Mouse (Mus musculus) forebrain, embryonic 12.5 days (tissue): Measurements from ENCODE around the gene Mpp2. TPM values are rescaled to one million over a fixed set of nuclear protein-coding genes. Genes with fewer than 3 reads are reported as not detected.

Source experiments
- ATAC-seq: fragments of 200-750 bp; cut with Nextera tagmentation; 2 replicates; pipeline ENCODE4 v1.8.0; 2017; ENCODE audit warnings: moderate TSS enrichment; ENCODE audit not compliant: low FRiP score
- H3K27ac ChIP-seq: fragments of 300-500 bp; sonication (generic); 2 replicates; pipeline ENCODE4 v1.5.1; 2016; ENCODE audit warnings: mild to moderate bottlenecking
- H3K27me3 ChIP-seq: fragments of 300-500 bp; sonication (generic); 2 replicates; pipeline ENCODE4 v1.6.1; 2016; ENCODE audit warnings: mild to moderate bottlenecking
- H3K36me3 ChIP-seq: fragments of 300-500 bp; sonication (generic); replicated peaks from 2 replicates; pipeline ENCODE4 v1.6.1; 2016; ENCODE audit warnings: mild to moderate bottlenecking
- H3K4me1 ChIP-seq: fragments of 300-500 bp; sonication (generic); 2 replicates; pipeline ENCODE4 v1.6.1; 2016
- H3K4me2 ChIP-seq: fragments of 300-500 bp; sonication (generic); 2 replicates; pipeline ENCODE4 v1.6.1; 2016; ENCODE audit warnings: mild to moderate bottlenecking, moderate library complexity
- H3K4me3 ChIP-seq: fragments of 300-500 bp; sonication (generic); replicated peaks from 2 replicates; pipeline ENCODE4 v1.5.1; 2016; ENCODE audit warnings: mild to moderate bottlenecking
- H3K9ac ChIP-seq: fragments of 300-500 bp; sonication (generic); 2 replicates; pipeline ENCODE4 v1.6.1; 2016; ENCODE audit warnings: mild to moderate bottlenecking
- H3K9me3 ChIP-seq: fragments of 300-500 bp; sonication (generic); 2 replicates; pipeline ENCODE4 v1.6.1; 2016
- WGBS: fragments of 180-500 bp; shearing (Covaris S2); methylation state at CpG from one replicate; pipeline ENCODE4 v1.1.7; 2016; 5-methylcytosine and 5-hydroxymethylcytosine counted together
- polyA plus RNA-seq: library from polyadenylated mRNA; unstranded; fragments of >200 nt; fragmentation: Nextera tagmentation; extraction: Ambion mirVana; gene quantifications from 2 replicates; pipeline ENCODE4 v1.2.1, GENCODE M21; 2016

Gene Mpp2
- polyA plus RNA-seq, 1 experiment from 2014 or later, result 24.9 TPM

DNA sequence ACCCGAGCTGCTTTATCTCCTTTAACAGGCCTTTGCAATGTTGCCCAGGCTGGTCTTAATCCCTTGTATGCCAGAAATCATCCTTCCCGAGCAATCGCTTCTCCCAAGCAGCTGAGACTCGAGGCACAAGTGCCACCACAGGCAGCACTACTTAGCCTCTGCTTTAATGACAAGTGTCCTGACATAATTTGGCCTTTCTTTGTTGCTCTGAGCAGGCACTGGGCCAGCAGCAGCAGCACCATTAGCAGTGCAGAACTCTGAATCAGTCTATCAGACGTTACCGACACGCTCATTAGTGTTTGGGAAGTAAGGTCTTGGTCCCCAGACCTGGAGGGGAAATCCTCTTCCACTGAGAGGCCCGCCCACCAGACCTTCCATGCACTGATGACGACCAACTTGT, 68.6 kb downstream of the Mpp2 start:
- no peak overlapping the region for H3K4me3 ChIP-seq
- WGBS, result 63% methylated on average over 9 of the region's 9 CpGs
- no peaks in the 10 kb centered on the region for H3K27me3 ChIP-seq
- H3K9ac ChIP-seq, result no peak overlapping the region
- peaks cover 65% of the 10 kb centered on the region for H3K36me3 ChIP-seq
- H3K9me3 ChIP-seq, result no peaks in the 10 kb centered on the region
- no peak for ATAC-seq
- no peak overlapping the region for H3K4me2 ChIP-seq
- no peak overlapping the region for H3K27ac ChIP-seq
- peaks cover 8% of the 10 kb centered on the region for H3K4me1 ChIP-seq

DNA sequence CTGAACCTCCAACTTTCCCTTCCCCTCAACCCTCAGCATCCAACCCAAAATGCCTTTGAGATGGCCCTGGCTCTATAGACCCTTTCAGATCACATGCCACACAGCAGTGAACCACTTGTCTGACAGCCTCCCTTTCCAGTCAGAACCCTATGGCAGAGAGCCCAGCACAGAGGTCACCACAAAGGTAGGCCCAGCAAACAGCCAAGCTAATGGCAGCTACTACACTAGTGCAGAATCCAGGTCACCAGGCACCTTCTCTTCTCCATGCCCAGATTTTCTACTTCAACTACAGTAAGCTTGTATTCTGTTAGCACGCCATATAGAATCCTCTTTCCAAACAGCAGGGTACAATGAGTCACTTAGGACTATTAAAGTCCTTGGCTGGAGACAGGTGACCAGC, 72.2 kb downstream of the Mpp2 start:
- H3K27me3 ChIP-seq, result no peaks in the 10 kb centered on the region
- H3K36me3 ChIP-seq, result peaks cover 71% of the 10 kb centered on the region
- H3K4me3 ChIP-seq, result no peak overlapping the region
- 94% methylated on average over 1 of the region's 1 CpGs for WGBS
- no peak overlapping the region for H3K4me2 ChIP-seq
- peaks cover 7% of the 10 kb centered on the region for H3K4me1 ChIP-seq
- H3K9me3 ChIP-seq, result no peaks in the 10 kb centered on the region
- H3K9ac ChIP-seq, result no peak overlapping the region
- no peak overlapping the region for H3K27ac ChIP-seq
- ATAC-seq, result no peak

DNA sequence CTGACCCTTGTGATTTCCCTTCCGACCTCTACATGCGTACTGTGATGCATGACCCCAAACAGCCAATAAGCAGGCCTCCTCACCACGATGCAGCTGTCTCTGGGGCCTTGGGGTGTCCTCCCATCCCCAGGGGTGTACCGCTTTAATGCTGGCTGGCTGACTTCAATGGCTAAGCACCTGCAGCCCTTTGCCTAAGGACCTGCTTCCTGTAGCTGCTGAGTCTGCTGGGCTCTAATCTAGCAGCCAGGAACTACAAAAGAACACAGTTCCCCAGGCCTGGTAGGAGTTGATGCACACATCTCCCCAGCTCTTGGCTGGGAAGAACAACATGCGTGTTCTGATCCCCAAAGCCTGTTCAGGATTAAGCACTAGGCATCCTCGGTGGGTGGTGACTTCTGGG, 72.8 kb downstream of the Mpp2 start:
- WGBS, result 71% methylated on average over 6 of the region's 6 CpGs
- H3K4me1 ChIP-seq, result peaks cover 13% of the 10 kb centered on the region
- H3K27ac ChIP-seq, result no peak overlapping the region
- ATAC-seq, result no peak
- H3K4me3 ChIP-seq, result no peak overlapping the region
- no peaks in the 10 kb centered on the region for H3K27me3 ChIP-seq
- peaks cover 76% of the 10 kb centered on the region for H3K36me3 ChIP-seq
- H3K4me2 ChIP-seq, result no peak overlapping the region
- H3K9ac ChIP-seq, result no peak overlapping the region
- H3K9me3 ChIP-seq, result no peaks in the 10 kb centered on the region

DNA sequence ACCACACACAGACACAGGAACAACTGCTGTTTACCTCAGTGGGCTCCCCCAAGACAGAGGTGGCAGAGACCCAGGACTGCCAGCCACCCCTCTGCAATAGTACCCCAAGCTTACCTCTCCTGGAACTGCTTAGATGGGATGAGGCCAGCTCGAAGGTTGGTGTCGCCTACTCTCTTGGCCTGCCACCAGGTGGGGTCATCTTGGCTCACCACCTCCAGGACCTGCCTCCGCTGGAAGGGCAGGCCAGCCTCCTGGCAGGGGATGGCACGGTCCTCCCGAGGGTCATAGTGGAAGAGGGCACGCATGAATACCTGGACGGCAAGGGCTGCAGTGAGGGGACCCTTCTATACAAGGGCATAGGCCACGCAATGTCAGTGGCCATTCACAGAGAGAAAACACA, 75.1 kb downstream of the Mpp2 start:
- no peak overlapping the region for H3K4me3 ChIP-seq
- no peaks in the 10 kb centered on the region for H3K27me3 ChIP-seq
- H3K4me2 ChIP-seq, result no peak overlapping the region
- ATAC-seq, result no peak
- H3K9ac ChIP-seq, result no peak overlapping the region
- peaks cover 81% of the 10 kb centered on the region for H3K36me3 ChIP-seq
- peaks cover 21% of the 10 kb centered on the region for H3K4me1 ChIP-seq
- H3K9me3 ChIP-seq, result no peaks in the 10 kb centered on the region
- no peak overlapping the region for H3K27ac ChIP-seq
- WGBS, result 91% methylated on average over 8 of the region's 8 CpGs

DNA sequence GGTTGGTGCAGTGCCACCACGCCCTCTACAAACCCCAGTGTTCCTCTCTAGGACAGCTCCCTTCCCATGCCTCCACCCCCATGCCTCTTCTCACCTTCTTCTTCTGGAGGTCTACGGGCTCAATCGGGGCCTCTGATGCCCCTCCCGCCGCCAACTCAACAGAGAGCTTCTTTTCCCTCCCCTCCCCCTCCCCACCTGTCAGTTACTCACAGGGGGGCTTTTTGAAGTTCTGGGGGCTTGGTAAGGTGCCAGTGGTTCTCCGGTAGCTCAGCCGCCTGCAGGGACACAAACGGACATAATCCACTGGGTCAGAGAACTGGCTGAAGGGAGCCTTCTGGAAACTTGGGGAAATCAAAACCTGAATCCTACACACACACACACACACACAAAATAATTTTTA, 76.8 kb downstream of the Mpp2 start:
- ATAC-seq, result no peak
- Histone ChIP-seq H3K36me3 (peaks cover 80% of the 10 kb centered on the region), H3K27me3 (no peaks in the 10 kb centered on the region), H3K9me3 (no peaks in the 10 kb centered on the region), H3K27ac (no peak overlapping the region), H3K9ac (no peak overlapping the region), H3K4me2 (no peak overlapping the region), H3K4me1 (peaks cover 24% of the 10 kb centered on the region), H3K4me3 (no peak overlapping the region)
- WGBS, result 80% methylated on average over 8 of the region's 8 CpGs

DNA sequence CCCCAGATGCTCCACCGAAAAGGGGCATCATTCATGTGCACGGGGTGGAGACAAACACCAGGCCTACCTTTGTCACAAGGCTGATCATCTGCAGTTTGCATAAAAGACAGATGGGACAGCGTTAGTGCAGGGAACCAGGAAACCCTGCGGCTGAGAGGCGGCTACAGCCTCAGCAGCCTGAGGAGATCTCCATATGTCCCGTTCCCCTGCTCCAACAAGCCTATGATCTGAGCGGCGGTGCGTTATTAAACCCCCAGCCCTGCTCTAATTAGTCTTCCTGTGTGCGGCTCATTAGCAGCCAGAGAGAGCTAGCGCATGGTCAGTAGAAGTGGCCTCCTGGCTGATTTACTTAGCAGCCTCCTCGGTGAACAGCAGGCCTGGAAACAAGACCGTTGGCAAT, 78.2 kb downstream of the Mpp2 start:
- H3K9ac ChIP-seq, result peak overlapping the region; percentile 21; the same call in 1 of the 2 replicates
- H3K9me3 ChIP-seq, result no peaks in the 10 kb centered on the region
- no peak overlapping the region for H3K4me2 ChIP-seq
- peak; percentile 87 for ATAC-seq
- H3K36me3 ChIP-seq, result peaks cover 80% of the 10 kb centered on the region
- no peaks in the 10 kb centered on the region for H3K27me3 ChIP-seq
- no peak overlapping the region for H3K4me3 ChIP-seq
- peak overlapping the region; percentile 92 for H3K27ac ChIP-seq
- WGBS, result 35% methylated on average over 13 of the region's 13 CpGs
- H3K4me1 ChIP-seq, result peaks cover 30% of the 10 kb centered on the region

DNA sequence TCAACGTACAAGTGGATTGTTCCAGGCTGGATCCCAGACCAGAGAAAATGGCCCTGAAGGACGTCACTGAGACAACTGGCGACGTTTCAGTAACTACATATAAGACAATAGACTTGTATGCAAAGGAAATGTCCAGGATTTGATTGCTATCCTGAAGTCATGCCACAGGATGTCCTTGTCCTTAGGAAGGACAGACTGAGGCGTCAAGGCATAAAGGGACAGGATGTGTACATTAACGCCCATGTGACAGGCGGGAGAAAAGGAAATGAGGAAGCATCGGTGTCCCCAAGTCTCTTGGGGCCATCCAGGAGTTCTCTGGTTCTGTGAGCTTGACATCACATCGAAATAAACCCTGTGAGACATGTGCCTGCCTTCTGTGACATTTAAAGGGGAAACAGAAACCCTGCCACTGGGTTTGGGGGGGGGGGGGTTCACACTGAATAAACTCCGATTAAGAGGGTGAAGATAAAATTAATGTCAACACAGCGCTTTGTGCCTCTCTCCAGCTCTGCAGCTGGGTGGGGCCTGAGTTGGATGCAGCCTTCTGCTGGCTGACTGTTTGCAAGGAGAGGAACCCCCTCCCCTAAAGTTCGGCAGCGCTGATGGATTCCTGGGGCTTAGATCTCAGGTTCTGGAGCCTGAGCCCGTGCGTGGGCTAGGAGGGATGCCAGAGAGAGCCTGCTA, 79.2 kb downstream of the Mpp2 start:
- peaks cover 81% of the 10 kb centered on the region for H3K36me3 ChIP-seq
- 89% methylated on average over 15 of the region's 15 CpGs for WGBS

DNA sequence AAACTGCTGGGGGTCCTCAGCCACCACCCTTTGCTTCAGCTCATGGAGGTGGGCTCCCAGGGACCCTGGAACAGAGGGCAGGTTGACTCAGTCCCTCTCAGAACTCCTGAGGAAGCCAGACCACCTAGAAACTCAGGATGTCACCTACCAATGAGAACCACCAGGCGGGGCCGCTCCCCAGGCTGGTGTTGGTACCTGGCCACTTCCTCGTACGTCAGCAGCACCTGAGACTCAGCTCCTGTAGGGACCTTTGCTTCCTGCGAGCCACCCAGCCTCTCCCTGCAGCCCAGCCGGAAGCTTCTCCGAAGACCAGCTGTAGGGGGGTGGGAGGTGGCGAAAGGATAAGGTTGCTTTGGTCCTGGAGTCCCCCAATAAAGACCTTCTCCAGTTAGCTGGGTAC, 79.9 kb downstream of the Mpp2 start:
- WGBS, result 98% methylated on average over 8 of the region's 8 CpGs
- Histone ChIP-seq H3K9me3 (no peaks in the 10 kb centered on the region), H3K27me3 (no peaks in the 10 kb centered on the region), H3K36me3 (peaks cover 80% of the 10 kb centered on the region), H3K4me1 (peaks cover 30% of the 10 kb centered on the region), H3K4me2 (no peak overlapping the region), H3K27ac (no peak overlapping the region), H3K4me3 (no peak overlapping the region), H3K9ac (no peak overlapping the region)
- ATAC-seq, result no peak

More for the DNA sequence above, 79.2 kb downstream of the Mpp2 start:
- peak overlapping the region; percentile 92 for H3K27ac ChIP-seq
- H3K9ac ChIP-seq, result no peak overlapping the region
- H3K4me2 ChIP-seq, result no peak overlapping the region
- no peak for ATAC-seq
- no peaks in the 10 kb centered on the region for H3K9me3 ChIP-seq
- H3K4me3 ChIP-seq, result no peak overlapping the region
- no peaks in the 10 kb centered on the region for H3K27me3 ChIP-seq
- H3K4me1 ChIP-seq, result peaks cover 30% of the 10 kb centered on the region

Other genes starting within 250 kb of the Mpp2 start
- 0.17 and 0.60 TPM in 2 replicates for gene Meox1, start 194.1 kb downstream of the Mpp2 start, polyA plus RNA-seq
- 0.09 and 0.15 TPM in 2 replicates for gene Sost, start 121.5 kb downstream of the Mpp2 start, polyA plus RNA-seq
- gene Cfap97d1, start 104.2 kb downstream of the Mpp2 start, polyA plus RNA-seq, result not detected in 2 replicates
- gene Dusp3, start 101.5 kb downstream of the Mpp2 start, polyA plus RNA-seq, result 9.0 and 9.8 TPM in 2 replicates
- 35.7 and 37.6 TPM in 2 replicates for gene Mpp3, start 60.1 kb downstream of the Mpp2 start, polyA plus RNA-seq
- gene Cd300lg, start 47.0 kb downstream of the Mpp2 start, polyA plus RNA-seq, result 0.17 and 0.23 TPM in 2 replicates
- not detected in 2 replicates for gene Ppy, start 12.8 kb upstream of the Mpp2 start, polyA plus RNA-seq
- gene Pyy, start 19.3 kb upstream of the Mpp2 start, polyA plus RNA-seq, result not detected in 2 replicates
- not detected in 2 replicates for gene Nags, start 57.0 kb upstream of the Mpp2 start, polyA plus RNA-seq
- gene Tmem101, start 67.9 kb upstream of the Mpp2 start, polyA plus RNA-seq, result 35.7 and 36.3 TPM in 2 replicates
- 136 and 139 TPM in 2 replicates for gene Lsm12, start 96.8 kb upstream of the Mpp2 start, polyA plus RNA-seq
- gene G6pc3, start 101.1 kb upstream of the Mpp2 start, polyA plus RNA-seq, result 26.6 and 28.3 TPM in 2 replicates
- gene Hdac5, start 141.7 kb upstream of the Mpp2 start, polyA plus RNA-seq, result 68.8 and 70.6 TPM in 2 replicates
- gene BC030867, start 160.4 kb upstream of the Mpp2 start, polyA plus RNA-seq, result 18.5 and 19.4 TPM in 2 replicates
- gene Asb16, start 180.2 kb upstream of the Mpp2 start, polyA plus RNA-seq, result not detected in 2 replicates
- 53.9 and 55.9 TPM in 2 replicates for gene Tmub2, start 196.4 kb upstream of the Mpp2 start, polyA plus RNA-seq
- 22.4 and 22.6 TPM in 2 replicates for gene Atxn7l3, start 208.1 kb upstream of the Mpp2 start, polyA plus RNA-seq
- gene Ubtf, start 231.2 kb upstream of the Mpp2 start, polyA plus RNA-seq, result 111 and 121 TPM in 2 replicates